Mouse (Mus musculus) ZHBTc4 (cell line): Measurements from ENCODE around the gene Wdr5.

Experiments
- DNase-seq: peaks from one replicate; pipeline ENCODE4 v3.0.0-alpha.2; 2011; ENCODE audit warnings: low read depth, low spot score

Gene Wdr5

GRCm38 (mm10) chr2:27514639-27515328 is at the start of gene Wdr5:
Gene Wdr5, plus strand, starts transcription at chr2:27515157.
- peak; percentile 97 for DNase-seq

- DNase-seq: no peak
Observed at GRCm38 (mm10) chr2:27469292-27469990, 45.5 kb upstream of the Wdr5 start.

- DNase-seq: no peak
Observed at GRCm38 (mm10) chr2:27469991-27470355, 45.0 kb upstream of the Wdr5 start.

- DNase-seq: no peak
Observed at GRCm38 (mm10) chr2:27470535-27470934, 44.4 kb upstream of the Wdr5 start.

- DNase-seq: no peak
Observed at GRCm38 (mm10) chr2:27471170-27471584, 43.8 kb upstream of the Wdr5 start.

DNA sequence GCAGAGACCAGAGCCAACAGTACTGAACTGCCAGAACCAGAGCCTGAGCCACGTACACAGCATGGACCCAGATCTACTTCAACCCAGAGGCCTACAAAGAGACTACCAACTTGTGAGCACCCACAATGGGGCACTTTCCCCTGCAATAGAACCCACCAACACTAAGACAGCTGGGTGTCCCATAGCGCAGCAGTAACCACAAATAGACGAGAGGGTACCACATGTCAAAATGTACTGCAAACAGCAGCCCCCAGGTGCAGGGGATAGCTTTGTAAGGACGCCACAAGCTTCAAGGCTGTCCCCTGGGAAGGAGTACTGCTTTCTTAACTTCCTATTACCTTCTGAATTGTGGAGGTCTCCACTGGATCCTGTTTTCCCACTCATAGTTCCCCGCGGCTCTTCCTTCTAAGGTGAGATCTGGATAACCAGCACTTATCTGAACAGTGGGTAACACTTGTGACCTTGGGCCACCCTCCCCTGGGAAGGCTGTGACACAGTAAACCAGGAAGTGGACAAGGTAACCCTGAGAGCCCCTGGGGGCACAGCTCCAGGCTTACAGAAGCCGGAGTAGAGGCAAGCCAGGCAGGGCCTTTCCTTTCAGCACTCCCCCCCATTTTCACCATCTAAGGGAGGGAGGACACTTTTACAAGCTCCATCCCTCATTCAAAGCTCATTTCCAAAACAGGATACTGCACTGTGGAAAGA is 41.7 kb upstream of the Wdr5 start:
- DNase-seq: peak; percentile 59

- DNase-seq: no peak
Observed at GRCm38 (mm10) chr2:27473911-27474310, 41.0 kb upstream of the Wdr5 start.

DNA sequence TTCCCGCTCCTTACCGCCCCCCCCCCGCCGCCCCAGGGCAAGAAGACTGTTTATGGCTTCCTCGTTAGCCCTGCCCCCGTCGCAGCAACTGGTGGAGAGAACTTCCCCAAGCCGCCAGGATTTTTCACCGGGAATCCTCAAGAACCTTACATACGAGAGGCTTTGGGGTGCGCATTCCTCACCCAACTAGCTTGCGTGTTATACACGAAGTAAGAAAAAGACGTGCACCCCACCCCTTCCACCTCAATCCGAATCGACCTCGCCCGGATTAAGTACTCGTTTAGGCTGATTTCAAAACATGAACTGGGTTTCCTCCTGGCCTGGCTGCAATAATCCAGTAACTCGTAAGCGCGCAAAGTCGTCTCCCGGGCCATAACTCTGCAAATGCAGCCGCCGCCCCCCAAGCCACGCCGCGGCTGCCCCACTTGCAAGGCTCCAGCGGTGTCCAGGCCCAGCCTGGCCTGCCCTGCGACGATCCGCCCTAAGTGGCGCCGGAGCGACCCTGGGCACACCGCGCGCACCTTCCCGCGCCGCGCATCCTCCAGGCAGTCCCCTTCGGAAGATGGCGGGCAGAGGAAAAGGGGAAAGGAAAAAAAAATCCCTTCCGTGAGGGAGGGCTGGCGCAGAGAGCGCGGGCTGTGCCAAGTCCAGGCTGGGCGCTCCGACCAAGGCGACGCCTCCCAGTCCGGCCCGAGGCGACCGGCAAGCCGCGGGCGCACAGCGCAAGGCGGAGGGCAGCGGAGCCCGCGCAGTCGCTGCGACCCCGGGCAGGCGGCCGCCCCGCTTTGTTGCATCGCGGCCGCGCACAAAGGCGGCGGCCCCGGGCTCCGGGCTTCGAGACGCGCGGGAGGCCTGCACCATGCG is 40.1 kb upstream of the Wdr5 start:
- DNase-seq: peak; percentile 57

GRCm38 (mm10) chr2:27475495-27476302 is 39.3 kb upstream of the Wdr5 start:
- DNase-seq: peak; percentile 98

- DNase-seq: no peak
Observed at GRCm38 (mm10) chr2:27476303-27477192, 38.4 kb upstream of the Wdr5 start.

- DNase-seq: no peak
Observed at GRCm38 (mm10) chr2:27479821-27480220, 35.1 kb upstream of the Wdr5 start.

GRCm38 (mm10) chr2:27480367-27480766 is 34.6 kb upstream of the Wdr5 start:
- DNase-seq: no peak

- no peak for DNase-seq
Observed at GRCm38 (mm10) chr2:27482265-27482861, 32.6 kb upstream of the Wdr5 start.

DNA sequence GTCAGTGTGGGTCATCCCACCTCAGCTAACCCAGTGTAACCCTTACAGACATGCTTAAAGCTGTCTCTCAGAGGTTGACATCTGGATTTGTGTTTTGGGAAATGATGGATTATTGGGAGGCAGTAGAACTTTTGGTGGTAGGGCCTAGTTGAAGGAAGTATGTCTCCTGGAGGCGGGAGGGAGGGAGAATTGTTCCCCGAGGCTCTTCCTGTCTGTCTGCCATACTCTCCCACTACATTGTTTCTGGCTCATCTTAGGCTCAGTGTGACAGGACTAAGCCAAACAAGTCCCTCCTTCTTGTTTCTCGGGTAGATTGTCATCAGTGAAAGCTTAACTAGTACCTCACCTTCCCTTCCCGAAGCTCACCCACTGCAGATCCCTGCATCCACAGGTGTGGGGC is 28.2 kb upstream of the Wdr5 start:
- peak; percentile 58 for DNase-seq

DNA sequence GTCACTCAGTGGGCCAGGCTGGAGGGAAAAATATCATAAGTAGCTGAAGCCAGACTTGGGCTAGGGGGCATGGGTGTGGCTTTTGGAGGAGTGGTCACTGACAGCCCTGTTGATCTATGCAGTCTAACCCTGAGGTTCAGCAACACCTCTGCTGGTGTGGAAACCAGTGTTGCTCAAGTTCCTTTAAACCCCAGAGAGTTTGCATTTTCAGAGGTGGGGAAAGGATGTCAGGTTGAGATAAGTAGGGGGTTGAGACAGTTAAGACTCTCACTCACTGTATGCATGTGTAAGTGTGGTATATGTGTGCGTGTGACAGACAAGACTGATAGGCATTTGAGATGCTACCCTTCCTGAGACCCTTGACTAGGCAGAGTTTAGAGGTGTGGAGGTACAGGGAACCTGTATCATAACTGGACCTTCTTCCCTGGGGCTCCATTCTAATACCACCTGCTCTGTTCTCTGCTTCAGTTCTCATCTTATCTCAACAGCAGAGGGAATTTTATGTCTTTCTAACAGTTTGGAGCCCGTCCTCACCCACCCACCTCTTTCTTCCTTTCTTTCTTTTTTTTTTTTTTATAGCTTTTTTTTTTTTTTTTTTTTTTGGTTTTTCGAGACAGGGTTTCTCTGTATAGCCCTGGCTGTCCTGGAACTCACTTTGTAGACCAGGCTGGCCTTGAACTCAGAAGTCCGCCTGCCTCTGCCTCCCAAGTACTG is 27.5 kb upstream of the Wdr5 start:
- DNase-seq: peak; percentile 26

- DNase-seq: no peak
Observed at GRCm38 (mm10) chr2:27488362-27488761, 26.6 kb upstream of the Wdr5 start.

DNA sequence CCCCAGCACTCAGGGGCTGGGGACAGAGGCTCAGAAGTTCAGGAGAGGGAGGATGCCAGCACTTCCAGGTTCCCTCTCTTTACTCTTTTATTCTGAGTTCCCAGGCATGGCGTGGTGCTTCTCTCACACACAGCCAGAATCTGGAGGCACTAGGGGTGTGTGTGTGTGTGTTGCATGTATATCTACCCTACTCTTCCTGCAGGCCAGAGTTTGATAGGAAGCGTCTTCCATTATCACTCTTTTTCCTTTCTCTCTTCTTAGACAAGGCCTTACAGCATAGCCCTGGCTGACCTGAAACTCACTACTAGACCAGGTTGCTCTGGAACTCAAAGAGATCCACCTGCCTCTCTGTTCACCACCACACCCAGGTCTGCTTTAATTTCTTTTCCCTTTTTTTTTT is 24.0 kb upstream of the Wdr5 start:
- DNase-seq: no peak

GRCm38 (mm10) chr2:27493971-27494370 is 21.0 kb upstream of the Wdr5 start:
- peak; percentile 70 for DNase-seq
